Mouse (Mus musculus): ENCODE measurements around the gene Gm15093. TPM values are rescaled to one million over a fixed set of nuclear protein-coding genes. Genes with fewer than 3 reads are reported as not detected.
"Not testable (repeated sequence)": the region's sequence is repeated elsewhere in the genome, so short reads cannot be mapped to it uniquely, and the experiment has no call there.

Gene Gm15093
- polyA plus RNA-seq (2014; fragmentation: Nextera tagmentation; extraction: Ambion mirVana): not detected in 2 replicates

DNA sequence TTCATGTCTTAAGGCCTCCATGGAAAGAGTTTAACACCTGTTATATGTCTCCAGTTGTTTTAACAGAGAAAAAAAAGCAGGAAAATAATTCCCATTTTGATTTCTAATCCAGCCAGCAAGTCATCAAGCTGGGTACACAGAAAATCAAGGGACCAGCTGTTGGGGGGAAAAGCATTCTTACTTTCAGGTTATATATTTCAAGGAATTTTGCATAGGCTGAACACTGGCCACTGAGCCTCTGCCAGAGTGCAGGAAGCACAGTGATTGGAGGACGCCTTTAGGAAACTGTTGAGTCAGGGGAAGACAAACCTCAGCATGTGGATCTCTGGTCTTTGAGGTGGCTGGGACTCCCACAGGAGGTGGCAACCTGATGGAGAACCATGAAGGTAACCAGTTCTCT is at the start of gene Gm15093:
Gene Gm15093 (plus strand): TSS at position 301 of the 400 bp plus-strand sequence.
- H3K27me3 ChIP-seq (ENCODE audit: control insufficient read depth, insufficient read depth, low read length); ATAC-seq (ENCODE audit: low FRiP score, low TSS enrichment); H3K27ac ChIP-seq (replicated peaks; ENCODE audit: low read depth, low read length); H3K9me3 ChIP-seq (ENCODE audit: control insufficient read depth, low read length); H3K4me3 ChIP-seq (replicated peaks; ENCODE audit: low read depth, low read length); H3K9ac ChIP-seq (replicated peaks; ENCODE audit: low read length); H3K36me3 ChIP-seq (ENCODE audit: control insufficient read depth, insufficient read depth, low read length); H3K4me1 ChIP-seq (ENCODE audit: control insufficient read depth, insufficient read depth, low read length); H3K4me2 ChIP-seq (ENCODE audit: low read length); DNase-seq: not testable (repeated sequence)
- WGBS: no CpG with 5 or more reads among the region's 1 CpGs

Other genes with a start within 250 kb of the Gm15093 start
- not detected in 2 replicates for gene Ott, start 198.1 kb upstream of the Gm15093 start, polyA plus RNA-seq (2014; fragmentation: Nextera tagmentation; extraction: Ambion mirVana)
- not detected in 2 replicates for gene Gm15085, start 175.2 kb downstream of the Gm15093 start, polyA plus RNA-seq (2014; fragmentation: Nextera tagmentation; extraction: Ambion mirVana)

Data from midbrain, embryonic 14.5 days (tissue).